Mouse (Mus musculus): Measurements from ENCODE around the gene Bola3. TPM values are rescaled to one million over a fixed set of nuclear protein-coding genes. Genes with fewer than 3 reads are reported as not detected.

Bola3 gene
- polyA plus RNA-seq, 1 experiment from 2014 or later: 156 TPM

GRCm38 (mm10) chr6:83351490-83352160 is 2.7 kb downstream of the Bola3 start:
- Histone ChIP-seq H3K9me3 (replicated peaks) (no peaks in the 10 kb centered on the region), H3K27ac (replicated peaks) (no peak overlapping the region), H3K36me3 (peaks cover 45% of the 10 kb centered on the region), H3K4me3 (no peak overlapping the region), H3K27me3 (ENCODE audit: low read depth, poor library complexity, severe bottlenecking) (no peaks in the 10 kb centered on the region), H3K4me1 (peaks cover 30% of the 10 kb centered on the region)
- WGBS: 86% methylated on average over 7 of the region's 7 CpGs
- no peak for DNase-seq (ENCODE audit: low spot score)

GRCm38 (mm10) chr6:83352666-83353410 is 3.9 kb downstream of the Bola3 start:
- H3K27me3 ChIP-seq (ENCODE audit: low read depth, poor library complexity, severe bottlenecking): no peaks in the 10 kb centered on the region
- no peaks in the 10 kb centered on the region for H3K9me3 ChIP-seq (replicated peaks)
- DNase-seq (ENCODE audit: low spot score): no peak
- no peak overlapping the region for H3K27ac ChIP-seq (replicated peaks)
- peaks cover 56% of the 10 kb centered on the region for H3K36me3 ChIP-seq
- 97% methylated on average over 24 of the region's 24 CpGs for WGBS
- no peak overlapping the region for H3K4me3 ChIP-seq
- H3K4me1 ChIP-seq: peaks cover 30% of the 10 kb centered on the region

GRCm38 (mm10) chr6:83354856-83355781 is 6.2 kb downstream of the Bola3 start:
- no peak for DNase-seq (ENCODE audit: low spot score)
- Histone ChIP-seq H3K27me3 (ENCODE audit: low read depth, poor library complexity, severe bottlenecking) (no peaks in the 10 kb centered on the region), H3K4me3 (no peak overlapping the region), H3K4me1 (peaks cover 15% of the 10 kb centered on the region), H3K9me3 (replicated peaks) (no peaks in the 10 kb centered on the region), H3K36me3 (peaks cover 79% of the 10 kb centered on the region), H3K27ac (replicated peaks) (no peak overlapping the region)
- WGBS: 89% methylated on average over 9 of the region's 9 CpGs

GRCm38 (mm10) chr6:83356569-83357138 is 7.7 kb downstream of the Bola3 start:
- Histone ChIP-seq H3K36me3 (peaks cover 91% of the 10 kb centered on the region), H3K27ac (replicated peaks) (no peak overlapping the region), H3K4me3 (no peak overlapping the region), H3K9me3 (replicated peaks) (no peaks in the 10 kb centered on the region), H3K27me3 (ENCODE audit: low read depth, poor library complexity, severe bottlenecking) (no peaks in the 10 kb centered on the region), H3K4me1 (0 out of 2 replicates have a peak, but pooled peaks cover 2% of the 10 kb centered on the region)
- WGBS: 25% methylated on average over 7 of the region's 7 CpGs
- peak; percentile 82 for DNase-seq (ENCODE audit: low spot score)

DNA sequence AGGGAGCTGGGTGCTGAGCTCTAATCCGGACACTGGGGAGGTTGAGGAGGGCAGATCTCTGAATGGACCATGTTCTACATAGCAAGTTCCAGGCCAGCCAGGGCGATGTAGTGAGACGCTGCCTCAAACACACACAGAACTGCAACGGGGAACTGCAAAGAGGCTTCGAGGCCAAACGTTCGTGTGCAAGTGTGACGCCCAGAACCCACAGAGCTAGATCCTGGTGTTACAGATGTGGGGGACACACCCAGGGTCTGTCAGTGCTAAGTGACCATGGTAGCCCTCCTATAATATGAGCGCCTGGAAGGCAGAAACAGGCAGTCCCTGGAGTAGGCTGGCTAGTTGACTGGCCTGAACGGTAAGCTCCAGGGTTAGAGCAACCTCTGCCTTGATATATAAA is 8.5 kb downstream of the Bola3 start:
- 91% methylated on average over 10 of the region's 10 CpGs for WGBS
- Histone ChIP-seq H3K27me3 (ENCODE audit: low read depth, poor library complexity, severe bottlenecking) (no peaks in the 10 kb centered on the region), H3K36me3 (peaks cover 93% of the 10 kb centered on the region), H3K4me1 (no peaks in the 10 kb centered on the region), H3K4me3 (no peak overlapping the region), H3K27ac (replicated peaks) (no peak overlapping the region), H3K9me3 (replicated peaks) (no peaks in the 10 kb centered on the region)
- no peak for DNase-seq (ENCODE audit: low spot score)

- H3K27ac ChIP-seq (replicated peaks): no peak overlapping the region
- peaks cover 85% of the 10 kb centered on the region for H3K36me3 ChIP-seq
- 89% methylated on average over 11 of the region's 11 CpGs for WGBS
- no peaks in the 10 kb centered on the region for H3K9me3 ChIP-seq (replicated peaks)
- no peaks in the 10 kb centered on the region for H3K27me3 ChIP-seq (ENCODE audit: low read depth, poor library complexity, severe bottlenecking)
- H3K4me3 ChIP-seq: no peak overlapping the region
- DNase-seq (ENCODE audit: low spot score): no peak
- no peaks in the 10 kb centered on the region for H3K4me1 ChIP-seq
Observed at GRCm38 (mm10) chr6:83361523-83362248, 12.7 kb downstream of the Bola3 start.

- 92% methylated on average over 12 of the region's 12 CpGs for WGBS
- no peaks in the 10 kb centered on the region for H3K4me1 ChIP-seq
- H3K36me3 ChIP-seq: peaks cover 86% of the 10 kb centered on the region
- no peak for DNase-seq (ENCODE audit: low spot score)
- no peak overlapping the region for H3K4me3 ChIP-seq
- no peaks in the 10 kb centered on the region for H3K9me3 ChIP-seq (replicated peaks)
- H3K27me3 ChIP-seq (ENCODE audit: low read depth, poor library complexity, severe bottlenecking): no peaks in the 10 kb centered on the region
- no peak overlapping the region for H3K27ac ChIP-seq (replicated peaks)
Observed at GRCm38 (mm10) chr6:83363075-83363474, 14.1 kb downstream of the Bola3 start.

DNA sequence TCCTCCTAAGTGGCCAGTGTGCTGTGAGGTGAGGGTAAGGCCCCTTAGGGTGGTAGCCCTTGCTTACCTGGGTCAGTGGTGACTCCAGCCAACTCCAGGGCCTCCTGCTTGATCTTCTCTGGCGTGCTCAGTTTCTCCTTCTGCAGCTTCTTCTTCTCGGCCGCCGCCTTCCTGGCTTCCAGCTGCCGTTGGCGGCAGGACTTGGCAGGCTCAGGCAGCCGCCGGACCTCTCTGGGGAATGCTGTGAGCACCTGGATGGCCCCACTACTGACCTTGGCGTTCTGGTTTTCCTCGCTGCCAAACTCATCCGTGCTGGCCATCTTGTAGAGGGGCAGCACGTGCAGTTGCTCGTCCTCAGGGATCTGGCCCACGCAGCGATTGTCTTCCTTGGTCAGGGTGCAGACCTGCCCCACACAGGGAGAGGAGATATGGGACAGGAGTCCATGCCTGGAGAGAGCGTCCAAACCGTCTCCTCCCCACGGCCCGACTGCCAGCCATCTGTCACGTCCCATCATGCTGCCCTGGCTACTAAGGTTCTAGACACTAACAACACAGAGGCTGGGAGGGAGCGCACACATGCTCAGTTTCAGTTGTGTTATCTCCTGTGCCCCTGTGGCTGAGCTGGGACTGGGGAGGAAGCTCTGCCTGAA is 21.5 kb downstream of the Bola3 start:
- Histone ChIP-seq H3K9me3 (replicated peaks) (no peaks in the 10 kb centered on the region), H3K4me1 (no peaks in the 10 kb centered on the region), H3K4me3 (no peak overlapping the region), H3K27ac (replicated peaks) (no peak overlapping the region), H3K36me3 (peaks cover 96% of the 10 kb centered on the region), H3K27me3 (ENCODE audit: low read depth, poor library complexity, severe bottlenecking) (no peaks in the 10 kb centered on the region)
- DNase-seq (ENCODE audit: low spot score): no peak
- WGBS: 94% methylated on average over 21 of the region's 21 CpGs

DNA sequence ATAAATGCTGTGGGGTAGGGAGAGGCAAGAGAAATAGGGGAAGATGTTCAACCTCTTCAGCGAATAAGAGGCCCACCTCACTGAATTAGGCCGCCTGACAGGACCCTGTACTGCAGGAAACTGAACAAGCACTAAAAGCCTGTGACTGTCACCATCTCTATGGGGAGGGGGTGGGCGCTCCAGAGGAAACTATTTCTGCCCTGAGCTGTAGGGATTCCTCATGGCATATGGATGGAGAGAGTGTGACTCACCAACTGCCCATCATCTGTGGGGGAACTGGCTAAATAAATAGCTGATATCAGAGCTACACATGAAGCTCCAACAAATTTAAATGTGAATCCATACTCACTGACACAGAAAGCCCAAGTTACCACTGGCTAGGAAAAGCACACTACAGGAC is 22.4 kb downstream of the Bola3 start:
- peaks cover 100% of the 10 kb centered on the region for H3K36me3 ChIP-seq
- no peak overlapping the region for H3K4me3 ChIP-seq
- H3K27me3 ChIP-seq (ENCODE audit: low read depth, poor library complexity, severe bottlenecking): no peaks in the 10 kb centered on the region
- no peak for DNase-seq (ENCODE audit: low spot score)
- no peak overlapping the region for H3K27ac ChIP-seq (replicated peaks)
- WGBS: 86% methylated on average over 3 of the region's 3 CpGs
- H3K4me1 ChIP-seq: no peaks in the 10 kb centered on the region
- H3K9me3 ChIP-seq (replicated peaks): no peaks in the 10 kb centered on the region

GRCm38 (mm10) chr6:83373704-83374300 is 24.9 kb downstream of the Bola3 start:
- no peaks in the 10 kb centered on the region for H3K27me3 ChIP-seq (ENCODE audit: low read depth, poor library complexity, severe bottlenecking)
- no peak for DNase-seq (ENCODE audit: low spot score)

More at GRCm38 (mm10) chr6:83373704-83374300, 24.9 kb downstream of the Bola3 start:
- no peak overlapping the region for H3K27ac ChIP-seq (replicated peaks)
- no peaks in the 10 kb centered on the region for H3K4me1 ChIP-seq
- 88% methylated on average over 9 of the region's 9 CpGs for WGBS
- H3K9me3 ChIP-seq (replicated peaks): no peaks in the 10 kb centered on the region
- peaks cover 100% of the 10 kb centered on the region for H3K36me3 ChIP-seq
- no peak overlapping the region for H3K4me3 ChIP-seq
